Mouse (Mus musculus): Measurements from ENCODE around the gene Dcaf10. TPM values are rescaled to one million over a fixed set of nuclear protein-coding genes. Genes with fewer than 3 reads are reported as not detected.
"Not testable (repeated sequence)": the region's sequence is repeated elsewhere in the genome, so short reads cannot be mapped to it uniquely, and the experiment has no call there.

Gene Dcaf10
- polyA plus RNA-seq, 1 experiment from 2014 or later = 11.9 TPM

DNA sequence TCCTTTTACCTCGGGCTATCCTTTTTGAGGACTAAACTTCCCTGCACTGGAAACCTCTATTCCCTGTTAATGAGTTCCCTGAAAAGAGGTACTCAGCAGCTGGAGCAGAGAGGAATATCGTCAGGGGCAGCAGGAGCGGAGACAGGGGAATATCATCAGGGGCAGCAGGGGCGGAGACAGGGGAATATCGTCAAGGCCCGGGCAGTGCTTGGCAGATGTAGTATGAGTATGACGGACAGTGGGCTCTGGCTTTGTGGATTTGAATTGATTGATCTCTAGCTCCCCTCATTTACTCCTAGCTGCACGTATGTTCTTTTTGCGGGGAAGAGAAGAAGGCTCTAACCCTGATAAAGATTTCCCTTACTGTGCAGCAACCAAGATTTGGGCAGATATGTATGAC lies 675 bp upstream of the Dcaf10 start:
- WGBS = 44% methylated on average over 9 of the region's 9 CpGs
- no peak for ATAC-seq (ENCODE audit: low FRiP score)
- DNase-seq (ENCODE audit: low spot score) = no peak

DNA sequence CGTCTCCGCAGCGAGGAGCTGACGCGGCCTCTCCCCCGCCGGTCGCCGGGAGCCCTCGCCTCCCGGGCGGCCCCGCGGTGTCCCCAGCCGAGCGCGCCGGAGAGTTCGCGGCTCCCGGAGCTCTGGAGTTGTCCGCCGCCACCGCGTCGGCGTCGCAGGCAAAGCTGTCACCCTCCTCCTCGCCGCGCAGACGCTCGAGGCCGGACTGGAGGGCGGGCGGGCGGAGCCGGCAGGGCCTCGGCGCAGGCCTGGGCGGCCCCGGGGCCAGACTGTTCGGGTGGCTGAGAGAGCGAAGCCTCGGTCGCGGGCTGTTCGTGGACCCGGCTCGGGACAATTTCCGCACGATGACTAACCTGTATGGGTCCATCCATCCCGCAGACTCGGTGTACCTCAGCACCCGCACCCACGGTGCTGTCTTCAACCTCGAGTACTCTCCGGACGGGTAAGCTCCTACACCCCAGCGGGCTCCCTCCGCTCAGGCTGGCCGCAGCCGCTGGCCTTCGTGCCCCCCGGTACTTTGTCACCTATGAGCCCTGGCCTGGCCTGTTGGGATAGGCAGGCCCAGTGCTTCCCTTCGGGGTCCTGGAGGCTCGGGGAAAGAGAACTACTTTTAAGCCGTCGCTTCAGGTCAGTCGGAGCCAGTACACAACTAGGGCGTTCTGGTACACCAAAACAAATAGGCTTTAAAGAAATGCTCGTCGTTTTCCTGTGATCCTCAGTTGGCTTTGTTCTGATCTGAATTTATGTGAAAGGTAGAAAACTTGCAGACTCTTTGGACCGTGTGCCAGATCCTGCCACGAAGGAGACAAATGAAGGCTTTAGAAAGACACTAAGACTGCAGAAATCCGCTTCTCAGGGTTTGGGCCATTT lies 620 bp downstream of the Dcaf10 start, which contains the start of gene Exosc3:
Gene Exosc3 (minus strand): TSS at position 447 of the 870 bp plus-strand sequence.
- peak; percentile 77 for ATAC-seq (ENCODE audit: low FRiP score)
- Histone ChIP-seq H3K36me3 (replicated peaks; ENCODE audit: control insufficient read depth, insufficient read depth) (0 out of 2 replicates have a peak, but pooled peaks cover 1% of the 10 kb centered on the region), H3K4me2 (replicated peaks) (peak within 1 kb of the TSS; percentile 86), H3K4me1 (replicated peaks; ENCODE audit: control insufficient read depth, insufficient read depth, low read length) (peaks cover 22% of the 10 kb centered on the region), H3K4me3 (replicated peaks; ENCODE audit: low read length) (peak within 1 kb of the TSS; percentile 83), H3K9ac (peak within 1 kb of the TSS; percentile 87), H3K27ac (peak within 1 kb of the TSS; percentile 81), H3K9me3 (ENCODE audit: control insufficient read depth, low read length) (no peaks in the 10 kb centered on the region), H3K27me3 (ENCODE audit: control insufficient read depth, insufficient read depth, low read length) (no peaks in the 10 kb centered on the region)
- WGBS = under 1% methylated on average over 73 of the region's 76 CpGs
- DNase-seq (ENCODE audit: low spot score) = no peak

More for the DNA sequence above, 675 bp upstream of the Dcaf10 start:
- Histone ChIP-seq H3K4me1 (replicated peaks; ENCODE audit: control insufficient read depth, insufficient read depth, low read length) (peaks cover 22% of the 10 kb centered on the region), H3K36me3 (replicated peaks; ENCODE audit: control insufficient read depth, insufficient read depth) (no peaks in the 10 kb centered on the region), H3K27me3 (ENCODE audit: control insufficient read depth, insufficient read depth, low read length) (no peaks in the 10 kb centered on the region), H3K9ac (peak overlapping the region; percentile 87), H3K4me2 (replicated peaks) (peak overlapping the region; percentile 86), H3K9me3 (ENCODE audit: control insufficient read depth, low read length) (no peaks in the 10 kb centered on the region), H3K4me3 (replicated peaks; ENCODE audit: low read length) (peak overlapping the region; percentile 83; the same call in 1 of the 2 replicates), H3K27ac (peak overlapping the region; percentile 81)

DNA sequence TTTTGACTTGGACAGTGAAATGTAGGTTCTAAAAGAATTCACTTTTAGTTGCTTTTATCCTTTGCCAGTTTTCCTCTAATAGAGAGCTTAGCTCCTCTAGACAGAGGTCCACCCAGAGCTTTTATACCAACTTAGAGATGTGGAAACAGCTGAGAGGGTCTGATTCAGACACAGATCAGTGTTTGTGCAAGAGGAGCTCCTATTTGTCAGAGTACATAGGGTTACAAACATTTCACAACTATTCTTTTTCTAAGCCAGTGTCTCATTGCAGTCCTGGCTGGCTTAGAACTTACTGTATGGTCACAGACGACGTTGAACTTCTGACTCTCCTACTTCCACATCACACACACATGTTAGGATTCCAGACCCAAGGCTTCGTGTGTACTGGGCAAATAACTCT lies 14.8 kb downstream of the Dcaf10 start:
- H3K27ac ChIP-seq = no peak overlapping the region
- no peaks in the 10 kb centered on the region for H3K9me3 ChIP-seq (ENCODE audit: control insufficient read depth, low read length)
- H3K4me3 ChIP-seq (replicated peaks; ENCODE audit: low read length) = no peak overlapping the region
- no peak for DNase-seq (ENCODE audit: low spot score)
- H3K36me3 ChIP-seq (replicated peaks; ENCODE audit: control insufficient read depth, insufficient read depth) = peaks cover 41% of the 10 kb centered on the region
- H3K9ac ChIP-seq = no peak overlapping the region
- no peak overlapping the region for H3K4me2 ChIP-seq (replicated peaks)
- no peaks in the 10 kb centered on the region for H3K4me1 ChIP-seq (replicated peaks; ENCODE audit: control insufficient read depth, insufficient read depth, low read length)
- no peak for ATAC-seq (ENCODE audit: low FRiP score)
- no peaks in the 10 kb centered on the region for H3K27me3 ChIP-seq (ENCODE audit: control insufficient read depth, insufficient read depth, low read length)
- WGBS = 91% methylated on average over 3 of the region's 3 CpGs

DNA sequence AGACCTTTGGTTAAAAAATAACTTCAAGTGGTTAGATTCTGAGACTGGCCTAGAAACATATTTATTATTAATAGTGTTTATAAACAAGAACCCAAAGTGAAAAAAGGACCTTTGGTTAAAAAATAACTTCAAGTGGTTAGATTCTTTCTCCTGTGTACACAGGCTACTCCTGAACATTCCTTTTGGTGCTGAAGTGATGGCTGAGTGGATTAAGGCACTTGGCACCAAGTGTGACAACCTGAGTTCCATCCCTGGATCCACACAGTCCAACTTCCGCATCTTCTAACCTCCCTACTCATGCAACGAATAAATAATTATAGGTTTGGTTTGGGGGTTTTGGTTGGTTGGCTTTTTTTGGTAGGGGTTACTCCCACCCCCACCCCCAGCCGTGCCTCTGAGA lies 29.4 kb downstream of the Dcaf10 start:
- ATAC-seq (ENCODE audit: low FRiP score) = no peak
- H3K9me3 ChIP-seq (ENCODE audit: control insufficient read depth, low read length) = no peaks in the 10 kb centered on the region

GRCm38 (mm10) chr4:45374879-45375278 lies 33.0 kb downstream of the Dcaf10 start:
- 86% methylated on average over 5 of the region's 5 CpGs for WGBS
- Histone ChIP-seq H3K4me1 (replicated peaks; ENCODE audit: control insufficient read depth, insufficient read depth, low read length) (no peaks in the 10 kb centered on the region), H3K9ac (no peak overlapping the region), H3K4me3 (replicated peaks; ENCODE audit: low read length) (no peak overlapping the region), H3K27me3 (ENCODE audit: control insufficient read depth, insufficient read depth, low read length) (no peaks in the 10 kb centered on the region), H3K36me3 (replicated peaks; ENCODE audit: control insufficient read depth, insufficient read depth) (peaks cover 68% of the 10 kb centered on the region), H3K9me3 (ENCODE audit: control insufficient read depth, low read length) (no peaks in the 10 kb centered on the region), H3K4me2 (replicated peaks) (no peak overlapping the region), H3K27ac (no peak overlapping the region)
- DNase-seq (ENCODE audit: low spot score) = no peak
- no peak for ATAC-seq (ENCODE audit: low FRiP score)

More for the DNA sequence above, 29.4 kb downstream of the Dcaf10 start:
- Histone ChIP-seq H3K4me2 (replicated peaks) (no peak overlapping the region), H3K27me3 (ENCODE audit: control insufficient read depth, insufficient read depth, low read length) (no peaks in the 10 kb centered on the region), H3K36me3 (replicated peaks; ENCODE audit: control insufficient read depth, insufficient read depth) (peaks cover 66% of the 10 kb centered on the region), H3K4me1 (replicated peaks; ENCODE audit: control insufficient read depth, insufficient read depth, low read length) (no peaks in the 10 kb centered on the region), H3K27ac (no peak overlapping the region), H3K9ac (no peak overlapping the region), H3K4me3 (replicated peaks; ENCODE audit: low read length) (no peak overlapping the region)
- 90% methylated on average over 3 of the region's 3 CpGs for WGBS
- DNase-seq (ENCODE audit: low spot score) = no peak

GRCm38 (mm10) chr4:45376573-45376972 lies 34.7 kb downstream of the Dcaf10 start:
- Histone ChIP-seq H3K27ac (no peak overlapping the region), H3K4me2 (replicated peaks) (no peak overlapping the region), H3K4me1 (replicated peaks; ENCODE audit: control insufficient read depth, insufficient read depth, low read length) (no peaks in the 10 kb centered on the region), H3K36me3 (replicated peaks; ENCODE audit: control insufficient read depth, insufficient read depth) (peaks cover 55% of the 10 kb centered on the region), H3K9ac (no peak overlapping the region), H3K27me3 (ENCODE audit: control insufficient read depth, insufficient read depth, low read length) (no peaks in the 10 kb centered on the region), H3K9me3 (ENCODE audit: control insufficient read depth, low read length) (no peaks in the 10 kb centered on the region), H3K4me3 (replicated peaks; ENCODE audit: low read length) (no peak overlapping the region)
- WGBS = 91% methylated on average over 4 of the region's 4 CpGs
- ATAC-seq (ENCODE audit: low FRiP score) (no peak), DNase-seq (ENCODE audit: low spot score) (no peak)

DNA sequence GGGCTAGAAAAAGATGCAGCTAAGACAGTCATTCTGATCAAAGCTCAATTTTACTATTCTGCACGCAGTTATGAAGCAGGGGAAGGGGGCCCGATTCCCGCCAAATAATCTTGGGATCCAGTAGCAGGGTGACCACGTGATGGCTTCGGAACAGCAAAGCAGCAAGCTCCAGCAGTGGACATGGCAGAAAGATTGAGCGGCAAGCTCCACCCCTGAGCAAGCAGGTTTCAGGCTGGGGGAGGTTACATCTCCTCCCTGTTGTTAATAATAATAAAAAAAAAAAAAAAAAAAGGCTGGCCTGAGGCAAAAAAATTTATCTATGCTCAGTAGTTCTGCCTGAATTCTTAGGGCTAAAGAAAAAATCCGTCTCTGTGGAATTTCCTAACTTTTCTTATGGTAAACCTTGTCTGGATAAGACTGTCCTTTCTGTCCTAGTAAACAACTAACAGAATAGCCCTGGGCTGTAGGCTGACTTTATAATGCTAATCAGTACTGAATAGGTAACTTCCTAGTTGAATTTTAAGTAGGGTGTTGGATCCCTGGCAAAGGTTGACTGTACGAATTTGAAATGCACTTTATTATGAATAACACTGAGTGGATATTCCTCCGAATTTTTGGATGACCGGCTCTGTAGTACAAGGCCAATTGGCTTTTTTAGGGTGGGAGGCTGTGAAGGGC lies 39.1 kb downstream of the Dcaf10 start:
- not testable (repeated sequence) for H3K4me1 ChIP-seq (replicated peaks; ENCODE audit: control insufficient read depth, insufficient read depth, low read length); H3K9me3 ChIP-seq (ENCODE audit: control insufficient read depth, low read length); DNase-seq (ENCODE audit: low spot score); H3K4me2 ChIP-seq (replicated peaks); H3K27ac ChIP-seq; ATAC-seq (ENCODE audit: low FRiP score); H3K27me3 ChIP-seq (ENCODE audit: control insufficient read depth, insufficient read depth, low read length); H3K9ac ChIP-seq; H3K4me3 ChIP-seq (replicated peaks; ENCODE audit: low read length)
- 89% methylated on average over 10 of the region's 10 CpGs for WGBS
- H3K36me3 ChIP-seq (replicated peaks; ENCODE audit: control insufficient read depth, insufficient read depth) = peaks cover 15% of the 10 kb centered on the region

GRCm38 (mm10) chr4:45382133-45382532 lies 40.2 kb downstream of the Dcaf10 start:
- H3K36me3 ChIP-seq (replicated peaks; ENCODE audit: control insufficient read depth, insufficient read depth); H3K4me3 ChIP-seq (replicated peaks; ENCODE audit: low read length); H3K4me1 ChIP-seq (replicated peaks; ENCODE audit: control insufficient read depth, insufficient read depth, low read length); H3K27me3 ChIP-seq (ENCODE audit: control insufficient read depth, insufficient read depth, low read length); H3K4me2 ChIP-seq (replicated peaks); DNase-seq (ENCODE audit: low spot score); ATAC-seq (ENCODE audit: low FRiP score); H3K9ac ChIP-seq; H3K27ac ChIP-seq; H3K9me3 ChIP-seq (ENCODE audit: control insufficient read depth, low read length): not testable (repeated sequence)
- WGBS = 93% methylated on average over 2 of the region's 2 CpGs

- not testable (repeated sequence) for H3K36me3 ChIP-seq (replicated peaks; ENCODE audit: control insufficient read depth, insufficient read depth); ATAC-seq (ENCODE audit: low FRiP score); DNase-seq (ENCODE audit: low spot score); H3K4me1 ChIP-seq (replicated peaks; ENCODE audit: control insufficient read depth, insufficient read depth, low read length); H3K27me3 ChIP-seq (ENCODE audit: control insufficient read depth, insufficient read depth, low read length); H3K9ac ChIP-seq; H3K9me3 ChIP-seq (ENCODE audit: control insufficient read depth, low read length); H3K27ac ChIP-seq; H3K4me2 ChIP-seq (replicated peaks); H3K4me3 ChIP-seq (replicated peaks; ENCODE audit: low read length)
- WGBS = 92% methylated on average over 5 of the region's 5 CpGs
Observed at GRCm38 (mm10) chr4:45387296-45387695, 45.4 kb downstream of the Dcaf10 start.

Data from hindbrain, embryonic 14.5 days (tissue).